In genomic region chr3:66981101-66981661, GRCm38 (mm10) we compare ENCODE assay signal across 8 mouse cellular contexts. TPM values are rescaled to one million over a fixed set of nuclear protein-coding genes. Genes with fewer than 3 reads are reported as not detected.
A peak's percentile ranks its signal among the peaks of the same experiment; 100 is the strongest.
DNase-seq lines count a peak whose midpoint lies in the region; ATAC-seq and TF ChIP-seq lines count a peak whose summit lies in the region.

TSS of gene Rsrc1 (plus strand) at chr3:66981390.

- H3K27me3 ChIP-seq in intestine, embryonic 14.5 days (replicated peaks; ENCODE audit: control insufficient read depth, insufficient read depth, low read length) = peaks cover 86% of the 10 kb centered on the region
- peaks cover 55% of the 10 kb centered on the region for H3K27me3 ChIP-seq in limb, embryonic 14.5 days (ENCODE audit: control insufficient read depth, insufficient read depth, low read length)
- no peaks in the 10 kb centered on the region for H3K27me3 ChIP-seq in midbrain, embryonic 16.5 days (ENCODE audit: control insufficient read depth, insufficient read depth, low read depth, low read length)

- no peak for TF ChIP-seq POLR2A in limb, embryonic 14.5 days (IDR thresholded peaks at IDR 0.05; ENCODE audit: borderline replicate concordance, extremely low read depth, insufficient read depth, insufficient read length)

- no peak within 1 kb of the TSS for H3K9ac ChIP-seq in intestine, embryonic 14.5 days (ENCODE audit: low read length)
- peak within 1 kb of the TSS; percentile 91 for H3K9ac ChIP-seq in limb, embryonic 14.5 days (ENCODE audit: low read depth, low read length, severe bottlenecking)
- peak within 1 kb of the TSS; percentile 66 for H3K9ac ChIP-seq in midbrain, embryonic 16.5 days (ENCODE audit: low read depth, low read length)

- H3K9me3 ChIP-seq in intestine, embryonic 14.5 days (ENCODE audit: control insufficient read depth, low read length) = no peaks in the 10 kb centered on the region
- H3K9me3 ChIP-seq in limb, embryonic 14.5 days (ENCODE audit: control insufficient read depth, low read length) = no peaks in the 10 kb centered on the region
- H3K9me3 ChIP-seq in midbrain, embryonic 16.5 days (replicated peaks; ENCODE audit: control insufficient read depth, low read length, poor library complexity, severe bottlenecking) = no peaks in the 10 kb centered on the region

- peaks cover 6% of the 10 kb centered on the region; the same call in 1 of the 2 replicates for H3K4me1 ChIP-seq in brown adipose tissue, adult 24 weeks (ENCODE audit: control insufficient read depth, insufficient read depth, insufficient read length, low read length)
- peaks cover 5% of the 10 kb centered on the region for H3K4me1 ChIP-seq in intestine, embryonic 14.5 days (replicated peaks; ENCODE audit: control insufficient read depth, insufficient read depth, low read length)
- peaks cover 4% of the 10 kb centered on the region; the same call in 1 of the 2 replicates for H3K4me1 ChIP-seq in limb, embryonic 14.5 days (ENCODE audit: control insufficient read depth, insufficient read depth, low read length)
- H3K4me1 ChIP-seq in midbrain, embryonic 16.5 days (ENCODE audit: control insufficient read depth, insufficient read depth, low read length) = peaks cover 16% of the 10 kb centered on the region

- no peak within 1 kb of the TSS for H3K27ac ChIP-seq in brown adipose tissue, adult 24 weeks (replicated peaks; ENCODE audit: low read depth, low read length)
- no peak within 1 kb of the TSS for H3K27ac ChIP-seq in intestine, embryonic 14.5 days (ENCODE audit: low read depth)
- peak within 1 kb of the TSS; percentile 96 for H3K27ac ChIP-seq in limb, embryonic 14.5 days (replicated peaks; ENCODE audit: low read depth, low read length)
- peak within 1 kb of the TSS; percentile 84 for H3K27ac ChIP-seq in midbrain, embryonic 16.5 days (ENCODE audit: low read length)

- DNase-seq in right cerebral cortex, postnatal 4 days = peak; percentile 15
- no peak for DNase-seq in right cerebral cortex, adult 2 months (ENCODE audit: low spot score in 2 of 2)
- DNase-seq in gastrocnemius, postnatal 36 days = peak; percentile 63 to 68
- DNase-seq in intestine, embryonic 14.5 days (ENCODE audit: low spot score) = peak; percentile 69
- no peak for DNase-seq in limb, embryonic 14.5 days (ENCODE audit: low spot score)
- no peak for DNase-seq in right cerebral cortex, adult 18-20 months

- peak within 1 kb of the TSS; percentile 79 for H3K4me3 ChIP-seq in brown adipose tissue, adult 24 weeks (ENCODE audit: insufficient read depth, low read depth, low read length)
- peak within 1 kb of the TSS; percentile 45 for H3K4me3 ChIP-seq in intestine, embryonic 14.5 days (ENCODE audit: low read depth, low read length)
- peak within 1 kb of the TSS; percentile 66 for H3K4me3 ChIP-seq in limb, embryonic 14.5 days (replicated peaks; ENCODE audit: low read length)
- peak within 1 kb of the TSS; percentile 52 for H3K4me3 ChIP-seq in midbrain, embryonic 16.5 days (ENCODE audit: low read depth, low read length)

- intact Hi-C loops in gastrocnemius, postnatal 36 days (cut with DNase I) = loop anchor here (10.0 kb wide), 1 partner anchor 476 kb away; no protein-coding TSS in a partner anchor

- ATAC-seq in intestine, embryonic 14.5 days (replicated peaks; ENCODE audit: low FRiP score, low TSS enrichment, low read depth) = peak; percentile 21; the same call in 1 of the 2 replicates
- peak; percentile 20 for ATAC-seq in limb, embryonic 14.5 days (ENCODE audit: low FRiP score, low read depth)
- peak; percentile 12 for ATAC-seq in midbrain, embryonic 16.5 days

- under 1% methylated on average over 45 of the region's 62 CpGs for WGBS in intestine, embryonic 14.5 days
- under 1% methylated on average over 28 of the region's 62 CpGs for WGBS in limb, embryonic 14.5 days
- WGBS in midbrain, embryonic 16.5 days = under 1% methylated on average over 41 of the region's 62 CpGs

- peak within 1 kb of the TSS; percentile 77 for H3K4me2 ChIP-seq in intestine, embryonic 14.5 days (ENCODE audit: low read length)
- H3K4me2 ChIP-seq in limb, embryonic 14.5 days (replicated peaks; ENCODE audit: low read depth, low read length, severe bottlenecking) = peak within 1 kb of the TSS; percentile 67
- H3K4me2 ChIP-seq in midbrain, embryonic 16.5 days (ENCODE audit: low read length) = peak within 1 kb of the TSS; percentile 62

- no peaks in the 10 kb centered on the region for H3K36me3 ChIP-seq in intestine, embryonic 14.5 days (ENCODE audit: control insufficient read depth, insufficient read depth, low read length)
- H3K36me3 ChIP-seq in limb, embryonic 14.5 days (ENCODE audit: control insufficient read depth, insufficient read depth, low read length) = no peaks in the 10 kb centered on the region
- H3K36me3 ChIP-seq in midbrain, embryonic 16.5 days (ENCODE audit: control insufficient read depth, insufficient read depth, low read length) = no peaks in the 10 kb centered on the region

RNA-seq across cellular contexts. Expression of gene Rsrc1, which starts in this region (rescaled TPM):
- 19.4 and 29.0 TPM in 2 replicates for polyA plus RNA-seq in brown adipose tissue, adult 24 weeks (2012; ENCODE audit: insufficient read depth, insufficient read length, missing spikeins)
- total RNA-seq in gastrocnemius, postnatal 36 days (2021) = 10 to 100 TPM; 12.4 to 12.5 TPM
- 32.7 and 36.0 TPM in 2 replicates for polyA plus RNA-seq in intestine, embryonic 14.5 days (2014; fragmentation: Nextera tagmentation; extraction: Ambion mirVana)
- polyA plus RNA-seq in limb, embryonic 14.5 days (2012; rRNA removed) = 17.1 and 22.9 TPM in 2 replicates
- polyA plus RNA-seq in limb, embryonic 14.5 days (2014; fragmentation: Nextera tagmentation; extraction: Ambion mirVana) = 41.8 and 41.9 TPM in 2 replicates
- polyA plus RNA-seq in midbrain, embryonic 16.5 days (2015; fragmentation: Nextera tagmentation; extraction: Ambion mirVana) = 42.4 and 44.3 TPM in 2 replicates

Comparison
In these comparisons a context has a peak if more than half of its experiments do, and no peak if none do; other contexts are left out.
1. DNase-seq: peak in right cerebral cortex, postnatal 4 days (single experiment), gastrocnemius, postnatal 36 days (2 of 2) and intestine, embryonic 14.5 days (single experiment); none in right cerebral cortex, adult 2 months (0 of 2), limb, embryonic 14.5 days (single experiment) and right cerebral cortex, adult 18-20 months (single experiment).
2. H3K27ac ChIP-seq: peak in limb, embryonic 14.5 days (single experiment) and midbrain, embryonic 16.5 days (single experiment); none in brown adipose tissue, adult 24 weeks (single experiment) and intestine, embryonic 14.5 days (single experiment).
3. Peak in every context shown above with its lines, with median percentiles within 50 percentile points of each other: H3K4me3 ChIP-seq, ATAC-seq and H3K4me2 ChIP-seq.